Mouse (Mus musculus): ENCODE data around the gene Ccdc107.
A peak's percentile ranks its signal among the peaks of the same experiment; 100 is the strongest.

Gene Ccdc107

GRCm38 (mm10) chr4:43512653-43513052 is 20.0 kb downstream of the Ccdc107 start:
- DNase-seq (ENCODE audit: low spot score): no peak

GRCm38 (mm10) chr4:43513300-43513699 is 20.6 kb downstream of the Ccdc107 start:
- no peak for DNase-seq (ENCODE audit: low spot score)

- no peak for DNase-seq (ENCODE audit: low spot score)
Observed at GRCm38 (mm10) chr4:43513791-43514190, 21.1 kb downstream of the Ccdc107 start.

- no peak for DNase-seq (ENCODE audit: low spot score)
Observed at GRCm38 (mm10) chr4:43515764-43516708, 23.3 kb downstream of the Ccdc107 start.

GRCm38 (mm10) chr4:43519551-43519950 is 26.9 kb downstream of the Ccdc107 start:
- DNase-seq (ENCODE audit: low spot score): no peak

- DNase-seq (ENCODE audit: low spot score): peak; percentile 91
Observed at GRCm38 (mm10) chr4:43519956-43520355, 27.3 kb downstream of the Ccdc107 start.

- DNase-seq (ENCODE audit: low spot score): no peak
Observed at GRCm38 (mm10) chr4:43527880-43528279, 35.2 kb downstream of the Ccdc107 start.

GRCm38 (mm10) chr4:43528487-43528886 is 35.8 kb downstream of the Ccdc107 start:
- DNase-seq (ENCODE audit: low spot score): no peak

GRCm38 (mm10) chr4:43530081-43530501 is 37.4 kb downstream of the Ccdc107 start:
- DNase-seq (ENCODE audit: low spot score): peak; percentile 31

GRCm38 (mm10) chr4:43530581-43530980 is 37.9 kb downstream of the Ccdc107 start:
- DNase-seq (ENCODE audit: low spot score): peak; percentile 79

- DNase-seq (ENCODE audit: low spot score): no peak
Observed at GRCm38 (mm10) chr4:43533270-43533669, 40.6 kb downstream of the Ccdc107 start.

GRCm38 (mm10) chr4:43535628-43536027 is 42.9 kb downstream of the Ccdc107 start:
- DNase-seq (ENCODE audit: low spot score): no peak

- no peak for DNase-seq (ENCODE audit: low spot score)
Observed at GRCm38 (mm10) chr4:43536031-43536430, 43.3 kb downstream of the Ccdc107 start.

- DNase-seq (ENCODE audit: low spot score): no peak
Observed at GRCm38 (mm10) chr4:43542044-43542443, 49.3 kb downstream of the Ccdc107 start.

Data from retina, embryonic 14.5 days (tissue).